Comparison of ENCODE assay signal across 10 mouse cellular contexts in genomic region chr2:60877543-60878386, GRCm38 (mm10).
DNase-seq lines count a peak whose midpoint lies in the region; ATAC-seq lines count a peak whose summit lies in the region.
"Had no signal": no experiment of that assay in that cellular context is flagged by ENCODE, and none has a peak within 500 bp of the region (broad histone marks: within the 10 kb centered on the region; RNA-seq: fewer than 3 reads in every experiment).

No protein-coding gene starts in this region.

- H3K9me3 ChIP-seq in heart, embryonic 12.5 days (replicated peaks): no peaks in the 10 kb centered on the region
- H3K9me3 ChIP-seq: limb, embryonic 12.5 days had no signal

- peaks cover 64% of the 10 kb centered on the region for H3K4me1 ChIP-seq in heart, embryonic 12.5 days (replicated peaks)

- WGBS in heart, embryonic 12.5 days: 51% methylated on average over 14 of the region's 14 CpGs

- 0 out of 2 replicates have a peak overlapping the region, but pooled peaks have one; percentile 19 for H3K27ac ChIP-seq in heart, embryonic 12.5 days (ENCODE audit: poor library complexity, severe bottlenecking)
- H3K27ac ChIP-seq: limb, embryonic 12.5 days had no signal

- ATAC-seq in heart, embryonic 12.5 days (ENCODE audit: insufficient number of reproducible peaks, low FRiP score): no peak
- ATAC-seq in frontal cortex, adult (ENCODE audit: low TSS enrichment): no peak

- H3K4me2 ChIP-seq in heart, embryonic 12.5 days: peak overlapping the region; percentile 31; the same call in 1 of the 2 replicates

- no peaks in the 10 kb centered on the region; the same call in 1 of the 2 replicates for H3K36me3 ChIP-seq in heart, embryonic 12.5 days

- H3K4me3 ChIP-seq in heart, embryonic 12.5 days: no peak overlapping the region
- H3K4me3 ChIP-seq: limb, embryonic 12.5 days had no signal

- DNase-seq in heart, adult 11 months: no peak
- DNase-seq in 416B (ENCODE audit: low read depth): peak; percentile 81
- DNase-seq in adipocyte (ENCODE audit: low spot score): peak; percentile 64
- peak; percentile 46 for DNase-seq in lung, postnatal 25 days (ENCODE audit: low spot score)
- DNase-seq in T-cell, adult 2 months (ENCODE audit: low spot score): no peak
- DNase-seq in layer of hippocampus, postnatal 25 days (ENCODE audit: extremely low spot score in 1 of 2, low spot score in 1 of 2): no peak
- DNase-seq: embryo, embryonic 11 days had no signal

- H3K9ac ChIP-seq in heart, embryonic 12.5 days: no peak overlapping the region
- H3K9ac ChIP-seq: limb, embryonic 12.5 days had no signal

- no peaks in the 10 kb centered on the region for H3K27me3 ChIP-seq in heart, embryonic 12.5 days (replicated peaks)
- H3K27me3 ChIP-seq: limb, embryonic 12.5 days had no signal

Comparison
In these comparisons a context has a peak if more than half of its experiments do, and no peak if none do; other contexts are left out.
1. DNase-seq: peak in 416B (single experiment), adipocyte (single experiment) and lung, postnatal 25 days (single experiment); none in heart, adult 11 months (single experiment), T-cell, adult 2 months (single experiment) and layer of hippocampus, postnatal 25 days (0 of 2).